Mouse (Mus musculus) embryonic fibroblast, embryonic 13.5 days (primary cell): ENCODE data around the gene Fnbp1l. TPM values are rescaled to one million over a fixed set of nuclear protein-coding genes. Genes with fewer than 3 reads are reported as not detected.

Source experiments
- H3K27ac ChIP-seq: 2 replicates; pipeline ENCODE4 v1.5.1; 2012; ENCODE audit warnings: low read length, control low read depth, inconsistent platforms; ENCODE audit not compliant: insufficient read depth
- H3K4me1 ChIP-seq: 2 replicates; pipeline ENCODE4 v1.6.1; 2011; ENCODE audit warnings: low read length; ENCODE audit not compliant: control insufficient read depth, insufficient read depth
- H3K4me3 ChIP-seq: 2 replicates; pipeline ENCODE4 v1.5.1; 2011; ENCODE audit warnings: mild to moderate bottlenecking, control low read depth, low read length; ENCODE audit not compliant: insufficient read depth
- CTCF ChIP-seq: IDR thresholded peaks from 2 replicates; pipeline ENCODE4 v1.5.1; 2011; ENCODE audit warnings: mild to moderate bottlenecking, control low read depth, low read length, moderate library complexity, borderline replicate concordance; ENCODE audit not compliant: insufficient read depth
- POLR2A ChIP-seq: IDR thresholded peaks from 2 replicates; pipeline ENCODE4 v1.6.1; 2011; ENCODE audit warnings: low read depth, mild to moderate bottlenecking, control low read depth, low read length, moderate library complexity
- polyA plus RNA-seq: library from polyadenylated mRNA; stranded (reverse); fragments of >200 nt; gene quantifications from 2 replicates; pipeline ENCODE4 v1.2.4, GENCODE M21; 2011; ENCODE audit warnings: low read depth; ENCODE audit not compliant: missing spikeins, insufficient read length

The Fnbp1l gene
- polyA plus RNA-seq, 1 experiment: 65.4 TPM

GRCm38 (mm10) chr3:122573426-122574286 is 45.9 kb downstream of the Fnbp1l start:
- Histone ChIP-seq H3K4me1 (no peaks in the 10 kb centered on the region), H3K27ac (no peak overlapping the region), H3K4me3 (no peak overlapping the region)
- TF ChIP-seq CTCF (no peak), POLR2A (no peak)

GRCm38 (mm10) chr3:122566549-122566948 is 53.0 kb downstream of the Fnbp1l start:
- TF ChIP-seq POLR2A (no peak), CTCF (no peak)
- Histone ChIP-seq H3K4me3 (no peak overlapping the region), H3K4me1 (no peaks in the 10 kb centered on the region; the same call in 1 of the 2 replicates), H3K27ac (no peak overlapping the region)

GRCm38 (mm10) chr3:122566112-122566511 is 53.4 kb downstream of the Fnbp1l start:
- Histone ChIP-seq H3K27ac (no peak overlapping the region), H3K4me3 (no peak overlapping the region), H3K4me1 (no peaks in the 10 kb centered on the region; the same call in 1 of the 2 replicates)
- TF ChIP-seq CTCF (no peak), POLR2A (no peak)

GRCm38 (mm10) chr3:122565285-122565684 is 54.2 kb downstream of the Fnbp1l start:
- Histone ChIP-seq H3K27ac (no peak overlapping the region), H3K4me3 (no peak overlapping the region), H3K4me1 (no peaks in the 10 kb centered on the region; the same call in 1 of the 2 replicates)
- TF ChIP-seq CTCF (no peak), POLR2A (no peak)

- no peaks in the 10 kb centered on the region for H3K4me1 ChIP-seq
- H3K4me3 ChIP-seq: no peak overlapping the region
- no peak for TF ChIP-seq CTCF
- no peak overlapping the region for H3K27ac ChIP-seq
Observed at GRCm38 (mm10) chr3:122557766-122558165, 61.7 kb downstream of the Fnbp1l start.

GRCm38 (mm10) chr3:122551174-122551573 is 68.3 kb downstream of the Fnbp1l start:
- Histone ChIP-seq H3K4me3 (no peak overlapping the region), H3K27ac (no peak overlapping the region), H3K4me1 (no peaks in the 10 kb centered on the region)
- TF ChIP-seq POLR2A (no peak), CTCF (no peak)

- no peak for TF ChIP-seq POLR2A
- no peak for TF ChIP-seq CTCF
- H3K27ac ChIP-seq: no peak overlapping the region
- no peak overlapping the region for H3K4me3 ChIP-seq
- no peaks in the 10 kb centered on the region for H3K4me1 ChIP-seq
Observed at GRCm38 (mm10) chr3:122547469-122547868, 72.0 kb downstream of the Fnbp1l start.

GRCm38 (mm10) chr3:122545346-122545745 is 74.2 kb downstream of the Fnbp1l start:
- no peak for TF ChIP-seq POLR2A
- no peak for TF ChIP-seq CTCF
- no peaks in the 10 kb centered on the region for H3K4me1 ChIP-seq
- no peak overlapping the region for H3K4me3 ChIP-seq
- no peak overlapping the region for H3K27ac ChIP-seq

- Histone ChIP-seq H3K4me1 (no peaks in the 10 kb centered on the region), H3K27ac (no peak overlapping the region), H3K4me3 (no peak overlapping the region)
- TF ChIP-seq CTCF: no peak
- TF ChIP-seq POLR2A: no peak
Observed at GRCm38 (mm10) chr3:122540918-122541317, 78.6 kb downstream of the Fnbp1l start.

GRCm38 (mm10) chr3:122539961-122540690 is 79.4 kb downstream of the Fnbp1l start:
- no peak for TF ChIP-seq POLR2A
- TF ChIP-seq CTCF: no peak
- H3K4me1 ChIP-seq: no peaks in the 10 kb centered on the region
- H3K4me3 ChIP-seq: no peak overlapping the region
- H3K27ac ChIP-seq: no peak overlapping the region
